Mouse (Mus musculus): ENCODE measurements around the gene Gramd1b.

The Gramd1b gene

DNA sequence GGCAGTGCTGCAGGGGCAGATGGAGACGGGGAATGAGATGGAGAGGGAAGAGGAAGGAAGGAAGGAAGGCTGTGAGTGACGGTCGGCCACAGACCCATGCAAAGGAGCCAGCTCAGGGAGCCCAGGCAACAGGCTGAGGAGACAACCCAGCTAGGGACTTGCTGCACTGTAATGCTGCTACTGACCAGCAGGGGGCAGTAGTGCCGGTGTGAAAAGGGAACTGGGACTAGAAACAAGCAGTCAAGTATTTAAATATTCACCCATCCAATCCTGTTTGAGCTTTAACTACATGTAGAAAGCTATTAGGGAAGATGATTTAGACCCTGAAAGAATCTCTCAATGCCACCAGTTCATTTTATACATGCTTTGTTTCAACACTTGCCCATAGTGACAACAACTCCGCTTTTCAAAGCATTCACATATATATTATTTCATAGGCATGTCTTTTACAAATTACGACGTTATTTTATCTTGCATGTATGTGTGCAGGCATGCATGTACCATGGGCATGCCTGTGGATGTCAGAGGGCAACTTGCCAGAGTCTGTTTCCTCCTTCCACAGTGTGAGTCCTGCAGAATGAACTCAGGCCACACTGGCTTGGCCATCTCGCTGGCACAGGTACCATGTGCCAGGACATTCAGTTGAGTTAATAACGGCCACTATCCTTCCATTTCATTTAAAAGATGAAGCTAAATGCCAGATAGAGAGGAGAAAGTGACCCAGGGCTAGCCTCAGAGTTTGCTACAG is 197.4 kb downstream of the Gramd1b start:
- peak; percentile 82 for DNase-seq (ENCODE audit: low spot score)

DNA sequence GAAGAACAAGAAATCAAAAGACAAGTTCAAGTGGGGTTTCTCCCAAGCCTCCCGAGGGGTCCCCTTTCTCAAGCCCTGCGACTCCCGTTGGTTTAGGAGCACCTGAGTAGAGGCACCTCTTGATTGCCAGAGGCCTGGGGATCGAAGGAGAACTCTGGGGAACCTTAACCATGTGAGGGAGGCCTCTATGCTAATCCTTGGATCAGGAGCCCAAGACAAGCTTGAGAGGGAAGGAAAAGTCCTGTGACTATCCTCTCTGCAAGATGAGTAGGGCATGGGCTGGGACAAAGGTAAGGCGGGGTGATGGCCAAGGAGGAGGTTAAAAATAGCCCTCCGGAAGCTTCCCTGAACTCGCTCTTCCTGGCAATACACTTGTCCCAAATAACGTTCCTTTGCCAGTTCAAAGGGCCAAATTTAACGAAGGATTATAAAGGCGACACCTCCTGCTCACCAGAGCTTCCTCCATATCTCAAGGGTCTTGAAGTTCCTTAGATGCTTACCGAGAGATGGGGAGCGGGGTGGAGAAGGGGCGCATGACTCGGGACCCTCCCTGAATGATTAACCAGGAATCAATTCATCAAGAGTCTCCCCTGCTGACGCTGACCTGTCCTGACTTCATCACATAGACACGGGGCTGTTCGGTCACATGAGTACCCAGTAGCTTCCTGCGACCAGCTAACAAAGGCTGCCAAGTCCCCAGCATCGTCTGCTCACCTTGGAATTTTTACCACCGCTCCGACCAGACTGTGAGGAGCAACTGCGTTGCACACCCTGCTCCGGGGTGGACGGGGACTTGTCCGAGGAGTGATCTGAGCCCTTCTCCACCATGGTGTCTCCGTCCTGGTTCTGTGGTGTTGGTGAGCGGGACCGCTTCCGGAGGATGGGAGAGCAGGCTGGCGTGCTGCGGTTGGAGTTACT is 198.2 kb downstream of the Gramd1b start:
- no peak for DNase-seq (ENCODE audit: low spot score)

DNA sequence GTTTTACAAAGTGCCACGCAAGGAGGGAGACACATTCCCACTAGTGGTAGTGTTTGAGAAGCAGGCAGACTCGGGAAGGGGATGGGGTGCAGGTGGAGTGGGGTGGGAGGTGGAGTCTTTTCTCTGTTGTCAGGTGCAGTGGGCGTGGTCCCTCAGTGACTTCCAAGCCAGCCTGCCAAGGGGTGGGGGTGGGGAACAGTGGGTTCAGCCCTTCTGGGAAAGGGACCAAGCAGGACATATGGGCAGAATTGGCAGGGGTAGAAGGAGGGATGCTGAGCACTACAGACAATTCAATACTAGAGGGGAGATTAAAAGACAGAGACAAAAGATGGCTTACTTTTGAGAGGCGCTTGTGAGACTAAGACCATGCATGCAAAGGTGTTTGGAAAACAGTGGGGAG is 198.9 kb downstream of the Gramd1b start:
- no peak for DNase-seq (ENCODE audit: low spot score)

DNA sequence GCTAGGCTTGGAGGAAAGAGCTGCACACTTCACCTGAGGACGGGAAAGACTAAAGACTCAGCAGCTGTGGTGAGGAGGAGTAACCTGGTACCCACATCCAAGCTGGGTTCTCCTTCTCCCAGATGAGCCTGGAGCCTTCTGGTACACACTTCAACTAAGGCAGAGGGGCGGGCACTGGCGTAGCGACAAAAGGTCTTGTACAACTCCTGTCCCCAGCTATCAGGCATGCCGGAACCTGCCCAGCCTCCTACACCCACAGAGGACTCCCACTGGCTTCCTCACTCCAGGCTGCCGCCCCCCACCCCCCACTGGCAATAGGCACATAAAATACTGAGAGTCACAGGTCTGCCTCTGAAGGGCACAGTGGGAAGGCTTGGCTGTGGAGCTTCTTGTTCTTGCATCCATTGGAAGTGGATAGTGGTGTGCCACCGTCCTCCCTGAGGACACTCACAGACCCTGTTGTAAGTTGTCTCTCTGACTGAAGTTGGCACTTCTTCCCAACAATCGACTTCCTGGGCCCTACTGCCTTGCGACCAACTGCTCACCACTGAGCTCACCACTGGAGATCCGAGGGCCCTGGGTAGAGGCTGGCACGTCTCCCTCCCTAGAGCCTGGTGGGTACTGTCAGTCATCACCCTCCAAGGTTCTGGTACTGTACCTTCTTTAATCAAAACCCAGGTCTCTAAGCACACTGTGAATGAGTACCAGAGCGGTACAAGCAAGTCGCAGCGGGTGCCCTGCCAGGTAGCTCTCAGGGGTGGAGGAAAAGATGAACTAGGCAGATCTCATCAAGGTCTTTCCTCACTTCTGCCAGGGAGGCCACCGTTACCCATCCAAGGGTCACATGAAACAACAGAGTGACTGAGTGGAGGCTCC is 199.5 kb downstream of the Gramd1b start:
- no peak for DNase-seq (ENCODE audit: low spot score)

DNA sequence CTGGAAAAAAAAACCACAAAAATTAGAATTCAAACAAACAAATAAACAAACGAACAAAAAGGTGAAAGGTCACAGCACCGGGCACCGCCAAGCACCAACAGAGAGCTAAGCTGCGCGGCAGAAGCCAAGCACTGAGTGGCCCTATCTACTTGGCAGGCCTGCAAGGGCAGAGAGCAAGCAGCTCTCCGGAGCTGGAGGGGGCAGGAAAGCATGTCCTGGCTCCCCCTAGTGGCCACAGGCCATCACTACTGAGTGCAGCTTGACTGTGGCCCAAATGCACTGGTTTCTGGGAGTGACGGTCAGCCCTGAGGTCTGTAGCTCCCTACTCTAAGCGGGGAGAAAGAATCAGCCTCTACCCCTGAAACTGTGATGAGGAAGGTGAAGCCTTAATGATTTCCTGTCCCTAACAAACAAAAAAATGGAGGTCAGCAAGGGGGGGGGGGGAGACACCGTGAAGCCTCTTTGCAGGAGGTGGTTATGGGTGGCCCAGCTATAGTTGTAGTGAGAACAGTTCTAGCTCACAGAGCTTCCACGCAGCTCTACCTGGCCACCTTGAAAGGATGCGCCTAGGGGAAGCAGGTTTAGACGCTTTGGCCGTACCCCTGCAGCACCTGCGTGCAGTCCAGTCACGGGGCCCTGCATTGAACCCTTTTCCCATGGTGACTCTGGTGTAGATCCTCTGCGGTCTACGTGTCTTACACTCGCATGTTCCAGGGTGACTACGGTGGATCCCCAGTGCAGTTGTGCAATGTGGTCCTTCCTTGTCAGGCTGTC is 200.4 kb downstream of the Gramd1b start:
- DNase-seq (ENCODE audit: low spot score): peak; percentile 93

DNA sequence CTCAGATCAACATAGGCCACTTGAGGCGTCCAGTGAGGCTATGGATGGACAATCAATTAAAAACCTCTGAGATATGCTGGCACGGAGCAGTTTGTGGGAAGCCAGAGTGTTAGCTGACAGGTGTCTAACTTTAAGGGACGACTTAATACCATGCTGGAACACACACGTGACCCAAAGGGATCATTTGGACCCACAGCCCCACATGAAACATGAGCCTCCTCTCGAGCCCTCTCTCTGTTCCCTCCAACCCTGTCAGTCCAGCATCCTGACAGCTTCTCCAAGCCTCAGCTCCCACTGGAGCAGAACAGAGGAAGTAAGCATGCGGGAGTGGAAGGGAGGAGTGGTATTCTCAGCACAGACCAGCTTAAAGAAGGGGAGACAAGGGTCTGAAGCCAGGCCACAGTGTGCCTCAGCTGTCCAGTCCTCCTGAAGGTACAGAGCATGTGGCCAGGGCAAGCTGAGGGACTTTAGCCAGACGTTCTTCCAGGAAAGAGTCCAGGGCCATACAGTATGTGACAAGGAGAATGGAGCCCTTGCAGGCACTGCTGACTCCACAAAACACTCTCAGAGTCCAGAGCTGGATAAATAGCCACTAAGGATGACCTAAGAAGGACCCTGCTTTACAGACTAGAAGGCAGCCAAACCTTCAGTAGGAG is 204.8 kb downstream of the Gramd1b start:
- DNase-seq (ENCODE audit: low spot score): no peak

DNA sequence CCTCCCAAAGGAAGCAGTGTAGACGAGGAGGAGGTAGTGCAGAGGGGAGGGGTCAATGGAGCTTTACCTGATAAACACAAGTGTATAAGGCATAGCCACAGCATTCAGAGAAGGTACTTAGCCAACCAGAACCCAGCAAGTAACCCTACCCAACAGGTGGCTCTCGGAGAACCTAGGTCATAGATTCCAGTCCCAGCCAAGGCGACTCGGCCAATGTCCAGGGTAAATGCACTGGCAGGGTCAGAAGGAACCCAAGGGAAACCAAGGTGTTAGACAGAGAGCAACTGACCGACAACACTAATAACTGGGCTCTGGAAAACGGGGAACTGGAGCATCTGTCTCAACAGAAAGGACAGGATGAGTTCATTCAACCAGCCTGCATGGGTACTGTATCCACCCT is 206.4 kb downstream of the Gramd1b start:
- DNase-seq (ENCODE audit: low spot score): no peak

DNA sequence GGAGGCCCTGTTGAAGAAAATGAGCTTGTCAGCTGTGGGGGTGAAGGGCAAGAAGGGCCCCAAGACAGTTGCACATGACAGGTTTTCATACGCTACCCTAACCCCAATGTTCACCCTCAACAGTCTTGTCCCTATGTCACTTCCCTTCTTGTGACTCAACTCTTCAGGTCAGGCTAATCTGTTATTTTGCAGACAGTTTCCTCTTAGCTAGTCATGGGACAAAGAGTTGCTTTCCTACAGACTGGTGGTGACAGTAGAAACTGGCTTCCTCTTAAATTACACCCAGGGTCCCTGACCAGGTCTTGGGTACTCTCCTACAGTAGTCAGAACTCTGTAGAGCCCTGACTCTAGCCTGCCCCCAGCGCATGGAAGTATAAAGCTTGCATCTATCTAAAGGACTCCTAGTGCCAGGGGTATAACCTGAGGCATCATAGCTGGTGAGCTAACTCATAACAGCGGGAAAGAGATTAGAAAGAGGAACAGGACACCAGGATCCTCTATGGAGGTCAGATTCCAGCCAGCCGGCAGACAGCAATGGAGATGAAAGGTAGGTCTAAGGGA is 206.9 kb downstream of the Gramd1b start:
- no peak for DNase-seq (ENCODE audit: low spot score)

DNA sequence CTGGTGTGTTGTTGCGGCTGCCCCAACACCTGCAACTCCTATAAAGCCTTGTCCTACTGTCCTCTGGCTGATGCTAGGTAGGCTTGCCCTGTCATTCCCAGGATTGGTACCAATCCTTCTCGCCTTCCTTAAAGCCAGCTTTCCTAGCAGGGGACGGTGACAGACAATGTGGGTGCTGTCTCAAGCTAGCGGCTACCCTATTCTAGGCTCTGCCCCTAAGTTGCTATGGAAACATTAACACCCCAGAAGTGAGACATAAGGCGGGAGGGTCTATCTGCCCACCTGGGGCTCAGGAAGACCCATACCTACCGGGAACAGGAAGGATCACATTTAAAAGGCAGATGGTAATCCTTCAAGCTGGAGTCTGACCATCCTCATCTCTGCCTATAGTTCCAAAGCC is 207.4 kb downstream of the Gramd1b start:
- no peak for DNase-seq (ENCODE audit: low spot score)

DNA sequence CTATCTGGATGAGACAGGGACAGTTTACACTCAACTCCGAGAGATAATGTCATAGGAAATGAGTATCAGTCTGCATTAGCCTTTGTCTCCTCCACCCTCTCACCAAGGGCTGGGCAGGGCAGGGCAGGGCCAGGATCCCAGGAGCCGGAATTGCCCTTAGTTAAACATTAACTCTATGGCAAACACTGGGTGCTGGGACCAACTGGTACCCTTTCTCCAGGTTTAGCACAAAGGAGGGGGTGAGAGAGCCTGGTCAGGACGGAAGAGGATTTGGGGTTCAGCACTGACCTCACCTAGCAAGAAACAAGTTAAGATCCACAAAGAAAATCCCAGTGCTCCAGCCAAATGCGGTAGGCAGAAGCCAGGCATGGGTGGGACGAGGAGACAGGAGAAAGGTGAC is 208.0 kb downstream of the Gramd1b start:
- no peak for DNase-seq (ENCODE audit: low spot score)

DNA sequence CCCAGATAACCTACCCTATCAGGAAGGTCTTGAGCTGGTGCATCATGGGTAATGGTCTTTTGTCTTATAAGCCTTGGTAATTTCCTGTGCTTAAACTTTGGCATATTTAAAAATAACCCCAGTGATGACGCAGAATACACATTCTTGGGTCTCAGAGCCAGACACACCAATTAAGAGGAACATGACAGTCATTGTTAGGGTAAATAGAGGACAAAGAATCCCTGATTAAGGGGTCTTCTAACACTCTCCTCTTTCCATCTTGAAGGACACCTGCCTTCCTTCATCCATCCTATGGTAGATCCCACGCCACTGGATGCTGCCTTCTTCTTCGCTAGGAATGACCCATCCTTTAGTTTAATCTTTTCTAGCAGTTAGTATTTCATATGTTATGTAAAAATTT is 208.8 kb downstream of the Gramd1b start:
- DNase-seq (ENCODE audit: low spot score): no peak

DNA sequence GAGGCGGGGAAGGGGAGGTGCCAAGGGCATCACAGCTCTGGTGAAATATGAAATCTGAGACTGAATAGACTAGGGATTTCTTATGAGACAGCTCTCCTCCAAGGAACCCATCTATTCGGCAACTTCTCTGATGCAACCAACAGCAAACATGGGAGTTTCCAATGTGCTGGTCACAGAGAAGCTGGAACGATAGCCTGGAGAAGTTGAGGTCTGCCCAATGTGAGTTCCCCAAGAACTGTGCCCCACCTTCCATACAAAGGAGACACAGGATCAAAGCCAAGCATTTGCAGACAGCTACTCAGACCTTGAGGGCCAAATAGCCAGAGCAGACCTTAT is 209.5 kb downstream of the Gramd1b start:
- no peak for DNase-seq (ENCODE audit: low spot score)

DNA sequence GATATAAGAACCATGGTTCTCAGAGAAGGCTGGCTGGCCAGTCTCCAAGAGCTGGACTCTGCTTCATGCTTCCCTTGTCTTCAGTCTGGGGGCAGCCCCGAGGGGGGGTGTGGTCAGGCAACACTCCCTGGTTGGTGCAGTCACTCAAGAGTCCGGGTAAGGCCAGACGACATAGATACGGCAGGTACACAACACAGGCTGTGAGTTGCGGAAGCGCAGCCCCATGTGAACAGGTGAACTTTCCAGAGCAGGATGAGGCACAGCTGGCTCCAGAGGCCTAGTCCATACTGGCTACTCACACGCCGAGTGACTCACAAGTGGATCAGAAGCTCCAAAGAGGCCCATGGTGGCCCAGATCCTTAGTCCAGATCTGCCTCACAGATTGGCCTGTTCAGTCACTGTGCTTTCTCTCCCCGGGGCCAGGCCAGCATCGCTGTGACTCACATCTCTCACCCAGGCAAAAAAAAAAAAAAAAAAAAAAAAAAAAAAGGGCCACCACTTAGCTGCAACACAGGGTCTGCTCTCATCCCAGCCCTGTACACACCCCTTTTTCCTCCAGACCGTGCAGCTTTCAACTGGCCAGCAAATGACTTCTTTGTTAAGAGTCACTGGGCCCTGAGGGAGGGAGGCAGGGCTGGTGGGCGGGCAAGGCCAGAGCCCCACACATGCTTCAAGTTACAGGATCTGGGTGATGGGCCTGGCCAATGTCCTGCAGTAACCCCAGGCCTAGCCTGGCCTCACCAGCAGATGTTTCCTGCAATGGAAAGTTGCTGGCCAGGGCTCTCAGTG is 210.1 kb downstream of the Gramd1b start:
- DNase-seq (ENCODE audit: low spot score): peak; percentile 80

DNA sequence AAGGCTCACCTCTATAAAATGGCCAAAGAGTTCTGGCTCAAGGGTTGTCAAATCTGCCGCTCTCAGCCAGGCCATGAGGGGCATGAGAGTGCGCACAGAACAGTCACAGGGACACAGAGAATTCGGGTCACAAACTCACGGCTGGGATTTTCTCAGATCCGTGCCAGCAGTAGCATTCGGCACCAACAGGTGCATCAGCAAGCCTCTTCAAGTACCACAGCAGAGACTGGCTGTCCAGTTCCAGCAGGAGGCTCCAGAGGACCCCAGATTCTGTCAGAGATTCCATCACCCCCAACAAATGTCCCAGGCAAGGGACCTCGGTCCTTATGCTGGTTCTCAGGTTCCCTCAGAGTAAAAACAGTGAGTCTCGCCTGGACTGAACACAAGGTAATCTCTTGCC is 210.8 kb downstream of the Gramd1b start:
- no peak for DNase-seq (ENCODE audit: low spot score)

DNA sequence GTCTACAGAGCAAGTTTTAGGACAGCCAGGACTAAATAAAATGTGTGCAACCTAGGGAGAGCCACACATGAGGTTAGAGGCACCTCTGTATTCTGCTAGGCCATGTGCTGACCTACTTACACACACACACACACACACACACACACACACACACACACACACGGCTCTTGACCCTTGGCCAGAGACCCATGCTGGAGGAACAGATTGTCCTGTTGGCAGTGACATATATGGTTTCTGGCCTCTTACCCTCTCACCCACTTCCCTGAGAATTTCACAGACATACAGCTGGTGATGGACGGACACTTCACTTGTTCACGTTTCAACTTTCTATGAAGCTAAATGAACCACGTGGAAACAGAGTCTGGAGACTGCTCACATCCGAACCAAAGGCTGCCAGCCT is 212.4 kb downstream of the Gramd1b start:
- no peak for DNase-seq (ENCODE audit: low spot score)

DNA sequence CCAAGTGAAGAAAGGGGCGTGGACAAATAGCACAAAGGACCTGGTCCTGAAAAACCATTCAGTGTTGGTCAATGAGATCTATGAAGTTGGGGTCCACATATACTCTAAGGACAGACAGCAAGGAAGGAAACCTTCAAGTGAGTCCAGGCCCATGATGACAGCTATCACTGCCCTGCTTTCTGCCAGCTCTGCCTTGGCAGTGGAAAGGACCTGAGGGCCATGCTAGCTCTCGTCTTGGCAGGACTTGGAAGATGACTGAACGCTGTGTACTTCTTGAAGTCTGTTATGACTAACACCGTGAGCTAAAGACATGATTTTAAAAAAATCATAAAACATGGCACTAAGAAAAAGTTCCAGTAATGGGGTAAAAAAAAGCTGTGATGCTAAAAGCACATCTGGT is 213.4 kb downstream of the Gramd1b start:
- DNase-seq (ENCODE audit: low spot score): no peak

DNA sequence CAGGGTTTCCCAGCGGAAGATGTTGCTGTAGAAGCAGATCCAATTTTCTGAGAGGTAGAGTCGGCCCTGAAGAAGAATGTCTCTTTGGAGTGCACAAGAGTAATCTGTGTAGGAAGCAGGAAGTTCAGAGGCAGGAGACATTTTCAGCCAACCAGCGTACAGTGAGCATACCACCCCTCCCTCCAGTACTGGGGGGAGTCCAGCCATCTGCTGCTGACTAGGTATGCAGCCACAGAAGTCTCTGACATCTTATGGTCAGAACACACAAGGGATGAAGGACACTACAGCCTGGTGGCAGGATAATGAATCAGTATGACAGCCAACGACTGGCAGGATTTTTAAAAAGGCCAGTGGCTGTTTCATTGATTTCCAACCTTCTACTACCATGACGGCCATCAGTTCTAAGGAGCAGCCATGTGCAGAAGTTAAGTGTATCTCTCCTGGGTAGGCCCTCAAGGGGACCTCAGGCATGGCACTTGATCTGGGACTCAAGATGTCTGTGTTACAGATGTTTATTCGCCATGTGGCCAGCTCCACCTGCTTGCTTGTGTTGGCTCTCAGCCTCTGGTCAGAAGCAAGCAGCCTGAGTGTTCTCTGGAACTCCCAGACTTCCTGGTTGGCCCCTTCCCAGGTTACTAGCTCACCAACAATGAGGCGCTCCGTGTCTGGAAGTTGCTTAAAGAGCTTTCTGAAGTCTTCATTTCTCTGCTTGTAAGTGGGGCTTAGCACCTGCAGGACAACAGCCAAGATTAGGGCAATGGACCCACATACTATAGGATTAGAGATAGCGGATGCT is 214.1 kb downstream of the Gramd1b start:
- no peak for DNase-seq (ENCODE audit: low spot score)

DNA sequence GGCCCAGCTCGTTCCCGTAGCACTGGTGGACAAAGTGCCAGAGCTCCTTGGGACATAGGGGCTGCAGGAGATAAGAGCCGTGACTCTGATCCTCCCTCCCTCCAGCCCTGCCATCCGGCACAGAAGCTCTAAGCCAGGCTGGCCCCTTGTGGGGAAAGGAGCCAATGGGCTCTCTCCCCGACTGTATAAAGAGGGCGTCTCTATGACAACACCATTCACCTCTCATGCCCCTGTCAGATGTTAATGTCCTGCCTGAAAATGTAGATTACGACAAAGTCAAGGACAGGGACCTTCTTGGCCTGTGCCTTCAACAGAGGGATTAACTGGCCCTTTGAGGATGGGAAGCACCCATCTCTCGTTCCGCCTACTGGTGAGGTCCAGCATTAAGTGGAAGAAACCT is 219.4 kb downstream of the Gramd1b start:
- no peak for DNase-seq (ENCODE audit: low spot score)

DNA sequence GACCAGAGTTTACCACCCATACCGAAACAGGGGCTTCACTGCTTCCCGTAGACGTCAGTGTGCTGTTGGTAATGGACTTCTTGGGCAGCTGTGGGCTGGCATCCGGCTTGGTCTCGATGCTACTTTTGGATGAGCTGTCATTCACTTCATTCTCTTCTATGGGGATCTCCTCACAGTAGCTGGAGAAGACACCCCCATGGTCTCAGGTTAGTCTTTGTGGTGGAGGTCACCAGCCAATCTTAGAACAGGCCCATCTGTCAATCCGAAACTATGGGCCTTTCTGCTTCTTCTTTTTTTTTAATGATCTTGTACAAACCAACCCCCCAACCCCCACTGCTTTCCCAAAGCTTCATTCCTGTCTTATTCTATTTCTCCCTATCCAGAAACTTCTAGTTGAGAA is 221.3 kb downstream of the Gramd1b start:
- DNase-seq (ENCODE audit: low spot score): no peak

Data from embryo, embryonic 10 days (tissue).